Mouse (Mus musculus) left cerebral cortex, adult 8-10 months (tissue): ENCODE results near the gene Amd2. TPM values are rescaled to one million over a fixed set of nuclear protein-coding genes. Genes with fewer than 3 reads are reported as not detected.

ENCODE experiments used
- DNase-seq, 2 experiments: peaks; one replicate each; pipeline ENCODE4 v3.0.0; 2022; ENCODE audit warnings: low spot score in 2 of 2
- total RNA-seq, 4 experiments: library from RNA; stranded (reverse); gene quantifications; 2 replicates each; pipeline ENCODE4 v1.2.4; 2022

The Amd2 gene
- 10 to 100 TPM; 27.2 to 32.2 (median 30.8) TPM for total RNA-seq

DNA sequence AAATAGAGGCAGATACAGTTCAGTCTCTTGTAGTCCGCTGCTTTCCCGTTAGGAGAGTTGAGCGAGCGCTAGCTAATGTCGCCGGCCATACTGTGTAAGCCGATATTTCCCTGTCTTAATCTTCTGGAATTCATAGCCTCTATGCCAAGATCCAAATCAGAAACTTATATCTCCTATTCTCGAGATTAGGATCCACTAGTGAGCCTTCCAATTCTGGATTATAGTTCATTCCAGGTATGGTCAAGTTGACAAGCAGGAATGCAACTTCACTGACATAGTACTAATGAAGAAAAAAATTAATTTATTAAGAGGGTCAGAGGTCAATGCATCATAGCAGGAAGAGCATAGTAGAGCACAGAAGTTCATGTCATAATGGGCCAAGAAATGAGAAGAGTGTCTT is at the start of gene Amd2:
TSS of gene Amd2 (minus strand) at position 101 of the 400 bp plus-strand sequence.
- no peak for DNase-seq

GRCm38 (mm10) chr10:35761280-35761679 is 49.6 kb upstream of the Amd2 start:
- DNase-seq, result no peak

GRCm38 (mm10) chr10:35737639-35738038 is 25.9 kb upstream of the Amd2 start:
- no peak for DNase-seq

GRCm38 (mm10) chr10:35714266-35714665 is 2.6 kb upstream of the Amd2 start:
- no peak for DNase-seq
